ENCODE assay signal across 10 mouse cellular contexts in genomic region chr7:105728701-105729428, GRCm38 (mm10). TPM values are rescaled to one million over a fixed set of nuclear protein-coding genes. Genes with fewer than 3 reads are reported as not detected.
DNase-seq lines count a peak whose midpoint lies in the region; ATAC-seq and TF ChIP-seq lines count a peak whose summit lies in the region.
"Had no signal": no experiment of that assay in that cellular context is flagged by ENCODE, and none has a peak within 500 bp of the region (broad histone marks: within the 10 kb centered on the region; RNA-seq: fewer than 3 reads in every experiment).

No protein-coding gene starts in this region.

- TF ChIP-seq POLR2A in lung, adult 2 months (IDR thresholded peaks at IDR 0.05; ENCODE audit: borderline replicate concordance, extremely low read depth, low read depth, low read length) = no peak
- no peak for TF ChIP-seq POLR2A in olfactory bulb, adult 2 months (IDR thresholded peaks at IDR 0.05; ENCODE audit: insufficient read depth, low read depth, low read length)

- no peaks in the 10 kb centered on the region for H3K27me3 ChIP-seq in heart, embryonic 10.5 days (ENCODE audit: insufficient read depth, poor library complexity, severe bottlenecking)
- no peaks in the 10 kb centered on the region for H3K27me3 ChIP-seq in forebrain, embryonic 14.5 days (replicated peaks; ENCODE audit: control insufficient read depth, insufficient read depth, low read length)

- H3K36me3 ChIP-seq in heart, embryonic 10.5 days = peaks cover 47% of the 10 kb centered on the region
- peaks cover 39% of the 10 kb centered on the region for H3K36me3 ChIP-seq in forebrain, embryonic 14.5 days (ENCODE audit: control insufficient read depth, insufficient read depth, low read length)

- H3K4me2 ChIP-seq in forebrain, embryonic 14.5 days (ENCODE audit: low read length) = no peak overlapping the region

- H3K27ac ChIP-seq in heart, embryonic 10.5 days = no peak overlapping the region
- peak overlapping the region; percentile 31; the same call in 1 of the 2 replicates for H3K27ac ChIP-seq in forebrain, embryonic 14.5 days (ENCODE audit: low read depth, low read length)
- peak overlapping the region; percentile 69 for H3K27ac ChIP-seq in olfactory bulb, adult 2 months (ENCODE audit: insufficient read depth, low read depth, low read length)

- H3K9ac ChIP-seq in forebrain, embryonic 14.5 days (ENCODE audit: low read length) = no peak overlapping the region

- no peaks in the 10 kb centered on the region for H3K4me1 ChIP-seq in heart, embryonic 10.5 days
- H3K4me1 ChIP-seq in lung, adult 2 months (ENCODE audit: control insufficient read depth, insufficient read depth, low read length) = no peaks in the 10 kb centered on the region
- H3K4me1 ChIP-seq in forebrain, embryonic 14.5 days (ENCODE audit: control insufficient read depth, insufficient read depth, low read length) = no peaks in the 10 kb centered on the region
- H3K4me1 ChIP-seq in olfactory bulb, adult 2 months (ENCODE audit: control insufficient read depth, insufficient read depth, low read length) = no peaks in the 10 kb centered on the region

- no peak for TF ChIP-seq CTCF in lung, adult 2 months (IDR thresholded peaks at IDR 0.05; ENCODE audit: insufficient read depth, low read length)
- TF ChIP-seq CTCF in olfactory bulb, adult 2 months (IDR thresholded peaks at IDR 0.05; ENCODE audit: insufficient read depth, low read depth, low read length) = no peak

- ATAC-seq in forebrain, embryonic 14.5 days = peak; percentile 68
- ATAC-seq: intestine, postnatal 0 days had no signal

- peak; percentile 47 to 48 for DNase-seq in heart, adult 9 months (ENCODE audit: low spot score in 2 of 2)
- DNase-seq in heart, embryonic 10.5 days (ENCODE audit: low spot score) = no peak
- peak; percentile 62 for DNase-seq in lung, postnatal 36 days
- no peak for DNase-seq in lung, adult 2 months
- DNase-seq in forebrain, embryonic 14.5 days (ENCODE audit: low spot score) = peak; percentile 69
- DNase-seq in left cerebral cortex, adult 8-10 months (ENCODE audit: low spot score in 2 of 2) = no peak
- DNase-seq: thymus, adult 18-20 months had no signal

- H3K4me3 ChIP-seq in heart, embryonic 10.5 days = no peak overlapping the region
- H3K4me3 ChIP-seq in lung, adult 2 months (replicated peaks; ENCODE audit: extremely low read depth, low read depth, low read length) = no peak overlapping the region
- no peak overlapping the region for H3K4me3 ChIP-seq in forebrain, embryonic 14.5 days (ENCODE audit: low read depth, low read length)
- H3K4me3 ChIP-seq in olfactory bulb, adult 2 months (ENCODE audit: insufficient read depth, low read depth, low read length) = no peak overlapping the region
- H3K4me3 ChIP-seq: erythroblast, embryonic 14.5 days had no signal

- H3K9me3 ChIP-seq in heart, embryonic 10.5 days = no peaks in the 10 kb centered on the region
- H3K9me3 ChIP-seq in forebrain, embryonic 14.5 days (replicated peaks; ENCODE audit: control insufficient read depth, low read length) = no peaks in the 10 kb centered on the region

- WGBS in heart, embryonic 10.5 days = 94% methylated on average over 6 of the region's 6 CpGs
- WGBS in lung, adult 2 months = 57% methylated on average over 6 of the region's 6 CpGs
- WGBS in forebrain, embryonic 14.5 days = 21% methylated on average over 6 of the region's 6 CpGs
- 22% methylated on average over 6 of the region's 6 CpGs for WGBS in olfactory bulb, adult 2 months

RNA-seq across cellular contexts. Expression of gene Ilk, which starts 7.5 kb away (rescaled TPM):
- 371 and 403 TPM in 2 replicates for polyA plus RNA-seq in heart, embryonic 10.5 days (2016; fragmentation: Nextera tagmentation; extraction: Ambion mirVana)
- polyA plus RNA-seq in lung, adult 2 months (2012; rRNA removed) = 159 and 195 TPM in 2 replicates
- 207 and 214 TPM in 2 replicates for polyA plus RNA-seq in forebrain, embryonic 14.5 days (2014; fragmentation: Nextera tagmentation; extraction: Ambion mirVana)
- polyA plus RNA-seq in olfactory bulb, adult 2 months (2012; ENCODE audit: insufficient read depth, insufficient read length, low replicate concordance, missing spikeins) = not detected in 2 replicates
- 10 to 100 TPM; 74.3 to 83.2 (median 81.6) TPM for total RNA-seq in left cerebral cortex, adult 8-10 months (2022)

RNA-seq across cellular contexts. Expression of gene Rrp8, which starts 8.3 kb away (rescaled TPM):
- 30.9 and 40.6 TPM in 2 replicates for polyA plus RNA-seq in heart, embryonic 10.5 days (2016; fragmentation: Nextera tagmentation; extraction: Ambion mirVana)
- 7.5 and 8.4 TPM in 2 replicates for polyA plus RNA-seq in lung, adult 2 months (2012; rRNA removed)
- 19.3 and 20.3 TPM in 2 replicates for polyA plus RNA-seq in forebrain, embryonic 14.5 days (2014; fragmentation: Nextera tagmentation; extraction: Ambion mirVana)
- not detected in 2 replicates for polyA plus RNA-seq in olfactory bulb, adult 2 months (2012; ENCODE audit: insufficient read depth, insufficient read length, low replicate concordance, missing spikeins)
- 10 to 100 TPM; 12.5 to 15.5 (median 13.8) TPM for total RNA-seq in left cerebral cortex, adult 8-10 months (2022)

RNA-seq across cellular contexts. Expression of gene Taf10, which starts 15.3 kb away (rescaled TPM):
- polyA plus RNA-seq in heart, embryonic 10.5 days (2016; fragmentation: Nextera tagmentation; extraction: Ambion mirVana) = 153 and 184 TPM in 2 replicates
- polyA plus RNA-seq in lung, adult 2 months (2012; rRNA removed) = 276 and 345 TPM in 2 replicates
- polyA plus RNA-seq in forebrain, embryonic 14.5 days (2014; fragmentation: Nextera tagmentation; extraction: Ambion mirVana) = 116 and 164 TPM in 2 replicates
- polyA plus RNA-seq in olfactory bulb, adult 2 months (2012; ENCODE audit: insufficient read depth, insufficient read length, low replicate concordance, missing spikeins) = not detected in 2 replicates
- total RNA-seq in left cerebral cortex, adult 8-10 months (2022) = 100 to 1,000 TPM in 3 of 4 experiments, 10 to 100 TPM in 1; 97.4 to 118 (median 113) TPM

RNA-seq across cellular contexts. Expression of gene Tpp1, which starts 23.2 kb away (rescaled TPM):
- polyA plus RNA-seq in heart, embryonic 10.5 days (2016; fragmentation: Nextera tagmentation; extraction: Ambion mirVana) = 76.5 and 95.2 TPM in 2 replicates
- polyA plus RNA-seq in lung, adult 2 months (2012; rRNA removed) = 141 and 187 TPM in 2 replicates
- polyA plus RNA-seq in forebrain, embryonic 14.5 days (2014; fragmentation: Nextera tagmentation; extraction: Ambion mirVana) = 41.1 and 44.3 TPM in 2 replicates
- polyA plus RNA-seq in olfactory bulb, adult 2 months (2012; ENCODE audit: insufficient read depth, insufficient read length, low replicate concordance, missing spikeins) = 125 TPM in 1 of 2 replicates, not detected in the other
- 10 to 100 TPM; 62.2 to 81.2 (median 67.1) TPM for total RNA-seq in left cerebral cortex, adult 8-10 months (2022)

RNA-seq across cellular contexts. Expression of gene Dchs1, which starts 58.6 kb away (rescaled TPM):
- 4.2 and 8.6 TPM in 2 replicates for polyA plus RNA-seq in heart, embryonic 10.5 days (2016; fragmentation: Nextera tagmentation; extraction: Ambion mirVana)
- polyA plus RNA-seq in lung, adult 2 months (2012; rRNA removed) = 13.9 and 14.8 TPM in 2 replicates
- polyA plus RNA-seq in forebrain, embryonic 14.5 days (2014; fragmentation: Nextera tagmentation; extraction: Ambion mirVana) = 18.3 and 21.7 TPM in 2 replicates
- not detected in 2 replicates for polyA plus RNA-seq in olfactory bulb, adult 2 months (2012; ENCODE audit: insufficient read depth, insufficient read length, low replicate concordance, missing spikeins)
- total RNA-seq in left cerebral cortex, adult 8-10 months (2022) = 10 to 100 TPM in 1 of 4 experiments, 1 to 10 TPM in 3; 9.1 to 10.2 (median 9.5) TPM
- polyA plus RNA-seq: erythroblast, embryonic 14.5 days had no signal

Comparison
In these comparisons a context has a peak if more than half of its experiments do, and no peak if none do; other contexts are left out.
1. DNase-seq: peak in heart, adult 9 months (2 of 2), lung, postnatal 36 days (single experiment) and forebrain, embryonic 14.5 days (single experiment); none in heart, embryonic 10.5 days (single experiment), lung, adult 2 months (single experiment) and left cerebral cortex, adult 8-10 months (0 of 2).
2. RNA of gene Taf10, which starts 15.3 kb away (polyA plus RNA-seq): 276 to 345 TPM in lung, adult 2 months, 153 to 184 TPM in heart, embryonic 10.5 days and 116 to 164 TPM in forebrain, embryonic 14.5 days; not detected in olfactory bulb, adult 2 months; every median in the first group is over 100 times any median in the second.